Mouse (Mus musculus) myocyte (in vitro differentiated cells): ENCODE data around the gene Olfr313.

ENCODE experiments used
- POLR2A ChIP-seq: IDR thresholded peaks from one replicate; pipeline ENCODE4 v1.6.1; 2011; ENCODE audit warnings: low read depth, mild to moderate bottlenecking, control low read depth, moderate library complexity; ENCODE audit not compliant: insufficient read length
- USF1 ChIP-seq: IDR thresholded peaks from one replicate; pipeline ENCODE4 v1.6.1; 2011; ENCODE audit warnings: low read depth, mild to moderate bottlenecking, control low read depth, moderate library complexity

DNA sequence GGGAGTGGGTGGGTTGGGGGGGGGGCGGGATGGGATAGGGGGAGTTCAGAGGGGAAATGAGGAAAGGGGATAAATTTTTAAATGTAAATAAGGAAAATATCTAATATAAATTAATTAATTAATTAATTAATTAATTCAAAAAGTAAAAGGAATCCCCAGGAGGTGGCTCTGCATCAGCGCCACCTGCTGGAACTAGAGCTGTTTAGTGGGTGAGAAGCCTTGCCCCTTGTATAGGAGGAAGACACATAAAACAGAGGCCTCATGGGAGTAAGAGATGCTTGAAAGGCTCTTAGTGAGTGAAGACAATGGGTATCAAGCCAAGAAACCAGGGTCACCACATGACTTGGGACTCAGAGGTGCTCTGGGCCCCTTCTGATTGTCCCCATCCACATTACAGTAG lies 18.9 kb upstream of the Olfr313 start:
- TF ChIP-seq POLR2A (no peak), USF1 (no peak)
